Mouse (Mus musculus) colon, adult 2 months (tissue): ENCODE results near the gene 3110021N24Rik. TPM values are rescaled to one million over a fixed set of nuclear protein-coding genes. Genes with fewer than 3 reads are reported as not detected.

ENCODE experiments used
- polyA plus RNA-seq: library from polyadenylated mRNA; depleted of rRNA; stranded (reverse); fragments of >200 nt; gene quantifications from 2 replicates; pipeline ENCODE4 v1.2.3, GENCODE M21; 2012; rRNA removed

The 3110021N24Rik gene
- polyA plus RNA-seq = 0.13 and 0.45 TPM in 2 replicates

GRCm38 (mm10) chr4:108719349-108719748 lies at the start of gene 3110021N24Rik:
TSS of gene 3110021N24Rik (plus strand) at chr4:108719649.

GRCm38 (mm10) chr4:108780057-108780863 lies 60.8 kb downstream of the 3110021N24Rik start, which contains the start of gene Zfyve9:
TSS of gene Zfyve9 (minus strand) at chr4:108780798.

Other genes with a start within 250 kb of the 3110021N24Rik start
- gene Prpf38a, start 140.3 kb upstream of the 3110021N24Rik start, polyA plus RNA-seq = 1.8 and 3.1 TPM in 2 replicates
- gene Orc1, start 140.2 kb upstream of the 3110021N24Rik start, polyA plus RNA-seq = 1.2 and 1.8 TPM in 2 replicates
- gene Cc2d1b, start 99.7 kb upstream of the 3110021N24Rik start, polyA plus RNA-seq = 32.9 and 33.4 TPM in 2 replicates
- 2.4 and 3.1 TPM in 2 replicates for gene Zfyve9, start 61.1 kb downstream of the 3110021N24Rik start, polyA plus RNA-seq
- gene Btf3l4, start 114.0 kb downstream of the 3110021N24Rik start, polyA plus RNA-seq = 5.7 and 7.1 TPM in 2 replicates
- 10.1 and 10.4 TPM in 2 replicates for gene Txndc12, start 115.0 kb downstream of the 3110021N24Rik start, polyA plus RNA-seq
- 34.6 and 37.4 TPM in 2 replicates for gene Kti12, start 128.1 kb downstream of the 3110021N24Rik start, polyA plus RNA-seq
- 0.17 TPM in 1 of 2 replicates, not detected in the other for gene A730015C16Rik, start 129.0 kb downstream of the 3110021N24Rik start, polyA plus RNA-seq
- 36.2 and 46.1 TPM in 2 replicates for gene Rab3b, start 159.4 kb downstream of the 3110021N24Rik start, polyA plus RNA-seq